Mouse (Mus musculus): ENCODE results near the gene Brs3. TPM values are rescaled to one million over a fixed set of nuclear protein-coding genes. Genes with fewer than 3 reads are reported as not detected.

Gene Brs3
- polyA plus RNA-seq (2016; fragmentation: Nextera tagmentation; extraction: Ambion mirVana) = not detected in 2 replicates

DNA sequence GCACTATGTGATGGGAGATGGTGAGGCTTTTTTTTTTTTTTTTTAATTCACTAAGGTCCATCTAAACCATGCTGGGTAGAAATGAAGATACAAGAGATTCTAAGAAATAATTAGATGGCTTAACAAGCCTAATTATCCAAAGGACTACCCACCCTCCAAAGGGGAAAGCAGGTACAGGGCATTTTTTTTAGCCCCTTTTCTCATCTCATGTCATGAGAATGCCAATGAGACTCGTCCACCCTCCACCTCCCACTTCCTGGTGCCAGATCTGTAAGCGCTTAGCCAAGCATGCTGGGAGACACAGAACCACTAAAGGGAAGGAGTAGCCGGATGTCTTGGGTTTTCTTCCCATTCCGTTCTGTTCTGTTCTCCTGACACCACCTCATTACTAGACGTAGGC lies at the start of gene Brs3:
TSS of gene Brs3 (plus strand) at position 301 of the 400 bp plus-strand sequence.
- Histone ChIP-seq H3K4me1 (no peaks in the 10 kb centered on the region), H3K4me2 (replicated peaks) (no peak within 1 kb of the TSS), H3K4me3 (no peak within 1 kb of the TSS), H3K9ac (no peak within 1 kb of the TSS), H3K27me3 (replicated peaks) (no peaks in the 10 kb centered on the region), H3K27ac (no peak within 1 kb of the TSS), H3K36me3 (no peaks in the 10 kb centered on the region), H3K9me3 (no peaks in the 10 kb centered on the region)
- ATAC-seq (ENCODE audit: low FRiP score, low read depth) = no peak
- WGBS = 86% methylated on average over 5 of the region's 5 CpGs

DNA sequence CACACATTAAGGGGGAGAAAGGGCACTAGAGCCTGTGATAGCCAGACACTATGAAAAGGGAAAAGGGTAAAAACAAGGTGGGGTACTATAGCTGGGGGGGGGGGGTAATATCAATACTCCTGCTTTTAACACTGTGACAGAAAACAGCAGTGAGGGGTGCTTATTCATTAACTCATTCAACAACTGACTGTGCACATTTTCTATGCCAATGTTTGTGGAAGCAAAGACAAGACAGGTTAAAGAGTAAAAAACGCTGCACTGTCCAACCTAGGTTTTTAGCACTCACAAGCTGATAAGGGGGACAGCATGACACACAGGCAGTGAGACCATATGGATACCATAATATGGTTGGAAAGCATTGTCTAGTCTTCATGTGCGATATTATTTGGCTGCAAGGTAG lies 30.0 kb upstream of the Brs3 start:
- H3K9me3 ChIP-seq = no peaks in the 10 kb centered on the region
- H3K4me3 ChIP-seq = no peak overlapping the region
- no peak overlapping the region for H3K4me2 ChIP-seq (replicated peaks)
- H3K36me3 ChIP-seq = no peaks in the 10 kb centered on the region
- H3K9ac ChIP-seq = no peak overlapping the region
- no peak for ATAC-seq (ENCODE audit: low FRiP score, low read depth)
- 75% methylated on average over 2 of the region's 2 CpGs for WGBS
- H3K27ac ChIP-seq = no peak overlapping the region
- H3K4me1 ChIP-seq = no peaks in the 10 kb centered on the region
- no peaks in the 10 kb centered on the region for H3K27me3 ChIP-seq (replicated peaks)

DNA sequence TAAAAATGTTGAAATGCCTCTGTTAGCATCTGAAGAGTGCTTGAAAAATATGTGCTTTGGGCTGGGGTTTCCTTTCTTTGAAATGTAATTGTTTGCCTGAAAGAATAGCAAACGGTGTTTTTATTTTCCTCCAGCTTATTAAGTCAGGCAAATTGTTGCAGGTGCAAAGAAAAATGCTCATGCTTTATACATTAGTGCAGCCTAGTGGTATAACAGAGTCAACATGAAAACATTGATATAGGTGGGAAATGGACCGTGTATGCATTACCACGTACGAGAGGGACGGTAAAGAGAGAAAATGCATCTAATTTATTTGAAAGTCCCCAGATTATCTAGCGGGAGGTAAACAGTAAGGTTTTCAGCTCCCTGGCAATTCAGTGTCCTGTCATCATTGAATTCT lies 995 bp downstream of the Brs3 start:
- WGBS = 80% methylated on average over 6 of the region's 6 CpGs
- Histone ChIP-seq H3K4me2 (replicated peaks) (no peak overlapping the region), H3K27ac (no peak overlapping the region), H3K36me3 (no peaks in the 10 kb centered on the region), H3K27me3 (replicated peaks) (no peaks in the 10 kb centered on the region), H3K9ac (no peak overlapping the region), H3K4me3 (no peak overlapping the region), H3K4me1 (no peaks in the 10 kb centered on the region), H3K9me3 (no peaks in the 10 kb centered on the region)
- no peak for ATAC-seq (ENCODE audit: low FRiP score, low read depth)

DNA sequence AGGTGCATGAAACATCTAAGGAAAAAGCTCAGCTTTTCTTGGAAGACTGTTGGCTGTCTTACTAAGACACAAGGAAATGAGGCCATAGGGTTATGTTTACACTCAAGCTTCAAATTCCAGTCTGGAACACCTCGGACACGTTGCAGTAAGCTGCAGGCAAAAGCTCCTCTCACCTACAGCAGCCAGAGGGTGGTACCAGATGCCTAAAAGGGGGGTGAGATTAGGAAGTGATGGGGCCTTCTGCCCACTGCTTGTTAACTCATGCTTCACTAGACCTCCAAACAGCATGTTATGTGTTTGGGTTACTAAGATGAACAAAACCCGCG lies 9.9 kb downstream of the Brs3 start:
- H3K9ac ChIP-seq = peak overlapping the region; percentile 55
- 17% methylated on average over 4 of the region's 4 CpGs for WGBS
- H3K27me3 ChIP-seq (replicated peaks) = no peaks in the 10 kb centered on the region
- 0 out of 2 replicates have a peak overlapping the region, but pooled peaks have one; percentile 82 for H3K27ac ChIP-seq
- H3K4me3 ChIP-seq = peak overlapping the region; percentile 54
- peak; percentile 65; the same call in 1 of the 2 replicates for ATAC-seq (ENCODE audit: low FRiP score, low read depth)
- no peaks in the 10 kb centered on the region for H3K36me3 ChIP-seq
- no peaks in the 10 kb centered on the region for H3K4me1 ChIP-seq
- no peaks in the 10 kb centered on the region for H3K9me3 ChIP-seq
- H3K4me2 ChIP-seq (replicated peaks) = peak overlapping the region; percentile 54

DNA sequence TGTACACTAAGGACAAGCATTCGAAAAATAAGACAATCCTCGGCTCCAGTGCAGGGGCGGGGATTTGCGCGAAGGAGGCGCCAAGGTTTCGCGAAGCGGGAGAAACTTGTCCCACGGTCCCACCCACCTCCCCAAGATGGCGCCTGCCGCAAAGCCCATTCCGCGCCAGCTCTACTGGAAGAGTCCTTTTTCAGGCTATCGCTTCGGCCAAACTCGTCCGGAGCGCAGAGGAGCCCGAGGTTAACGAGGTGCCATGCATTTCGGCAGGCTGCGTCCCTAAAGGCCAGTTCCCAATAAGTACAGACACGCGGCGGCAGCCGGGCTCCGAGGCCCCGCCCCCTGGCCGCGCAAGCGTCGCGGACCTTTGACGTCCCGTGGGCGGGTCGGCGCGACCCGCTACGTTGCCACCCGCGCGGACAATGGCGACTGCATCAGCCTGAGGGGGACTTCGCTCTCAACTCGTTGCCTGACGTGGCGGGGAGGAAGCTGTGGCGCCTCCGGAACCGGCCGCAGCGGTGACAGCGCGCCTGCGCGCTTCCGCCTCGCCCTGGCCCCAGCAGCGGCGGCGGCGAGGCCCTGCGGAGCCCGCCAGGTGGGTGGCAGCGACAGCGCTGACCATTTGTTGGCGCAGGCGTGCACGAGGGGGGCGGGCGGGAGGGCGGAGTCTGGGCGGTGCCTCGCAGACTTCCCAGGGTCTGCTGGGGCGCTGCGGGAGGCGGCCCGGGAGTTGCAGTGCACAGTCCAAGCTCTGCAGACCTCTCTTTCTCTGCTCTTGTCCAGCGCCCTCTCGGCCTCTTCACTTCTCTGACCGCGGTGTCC lies 10.5 kb downstream of the Brs3 start, which contains the start of gene Htatsf1:
TSS of gene Htatsf1 (plus strand) at position 410 of the 819 bp plus-strand sequence.
- peak; percentile 98 for ATAC-seq (ENCODE audit: low FRiP score, low read depth)
- 16% methylated on average over 81 of the region's 85 CpGs for WGBS
- no peaks in the 10 kb centered on the region for H3K27me3 ChIP-seq (replicated peaks)
- no peaks in the 10 kb centered on the region for H3K4me1 ChIP-seq
- peak within 1 kb of the TSS; percentile 54 for H3K4me3 ChIP-seq
- H3K9me3 ChIP-seq = no peaks in the 10 kb centered on the region
- peak within 1 kb of the TSS; percentile 59 for H3K4me2 ChIP-seq (replicated peaks)
- peak within 1 kb of the TSS; percentile 55 for H3K9ac ChIP-seq
- no peaks in the 10 kb centered on the region for H3K36me3 ChIP-seq
- peak within 1 kb of the TSS; percentile 82 for H3K27ac ChIP-seq

DNA sequence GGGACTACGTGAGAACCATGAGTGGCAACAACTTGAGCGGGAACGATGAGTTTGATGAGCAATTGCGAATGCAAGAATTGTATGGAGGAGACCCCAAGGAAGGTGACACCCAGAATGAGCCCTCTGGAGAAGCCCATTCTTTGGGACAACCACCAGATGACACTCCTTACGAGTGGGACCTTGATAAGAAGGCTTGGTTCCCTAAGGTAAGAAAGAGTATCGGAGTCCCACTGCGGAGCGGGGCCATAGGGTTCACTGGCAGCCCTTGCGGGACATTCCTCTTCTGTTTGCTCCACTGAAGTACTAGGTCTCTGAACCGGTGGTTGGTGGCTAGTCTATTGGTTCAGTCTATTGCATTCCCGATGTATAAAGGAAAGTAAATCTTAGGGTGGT lies 11.1 kb downstream of the Brs3 start:
- Histone ChIP-seq H3K4me2 (replicated peaks) (peak overlapping the region; percentile 59), H3K36me3 (no peaks in the 10 kb centered on the region), H3K4me1 (no peaks in the 10 kb centered on the region), H3K27me3 (replicated peaks) (no peaks in the 10 kb centered on the region), H3K9ac (peak overlapping the region; percentile 55), H3K27ac (no peak overlapping the region; the same call in 1 of the 2 replicates), H3K4me3 (peak overlapping the region; percentile 54), H3K9me3 (no peaks in the 10 kb centered on the region)
- WGBS = 23% methylated on average over 11 of the region's 11 CpGs
- no peak; the same call in none of the 2 replicates for ATAC-seq (ENCODE audit: low FRiP score, low read depth)

DNA sequence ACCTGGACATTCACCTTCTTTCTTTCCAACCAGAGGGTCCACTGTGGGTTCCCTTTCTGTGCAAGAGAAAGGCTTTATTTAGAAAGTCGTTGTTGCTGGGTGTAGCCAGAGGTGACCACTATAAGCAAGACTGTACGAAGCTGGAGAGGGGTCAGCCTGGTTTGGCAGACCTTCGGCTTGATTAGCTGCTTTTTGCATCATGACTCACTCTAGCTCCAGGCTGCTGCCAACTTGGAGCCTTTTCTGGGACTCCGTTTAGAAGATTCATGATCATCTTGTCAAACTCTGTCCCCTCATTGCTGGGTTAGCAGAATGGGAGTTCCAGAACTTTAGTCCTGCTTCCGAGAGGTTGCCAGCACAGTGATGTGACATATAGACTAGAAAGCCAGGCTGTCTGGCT lies 38.6 kb downstream of the Brs3 start:
- Histone ChIP-seq H3K9ac (no peak overlapping the region), H3K36me3 (no peaks in the 10 kb centered on the region), H3K4me1 (no peaks in the 10 kb centered on the region), H3K27ac (no peak overlapping the region), H3K9me3 (no peaks in the 10 kb centered on the region), H3K4me3 (no peak overlapping the region), H3K27me3 (replicated peaks) (no peaks in the 10 kb centered on the region), H3K4me2 (replicated peaks) (no peak overlapping the region)
- WGBS = 87% methylated on average over 5 of the region's 5 CpGs
- no peak for ATAC-seq (ENCODE audit: low FRiP score, low read depth)

DNA sequence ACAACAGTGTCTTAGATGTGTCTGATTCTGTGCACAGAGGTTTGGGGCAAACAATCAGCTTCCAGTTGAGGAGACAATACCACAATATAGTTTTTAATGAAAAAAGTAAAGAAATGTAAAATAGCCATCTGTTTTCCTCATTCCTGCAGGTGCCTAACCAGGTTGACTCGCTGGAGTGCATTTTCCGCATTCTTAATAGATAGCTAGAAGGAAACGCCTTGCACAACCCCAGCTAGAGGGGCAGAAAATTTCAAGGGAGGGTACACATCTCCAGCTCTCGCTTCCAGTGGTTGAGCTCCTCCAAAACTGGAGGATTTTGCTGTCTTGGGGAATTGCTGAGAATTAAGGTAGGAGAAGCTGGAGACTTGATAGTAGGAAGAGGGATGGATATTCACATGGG lies 44.9 kb downstream of the Brs3 start, which contains the start of gene Vgll1:
TSS of gene Vgll1 (plus strand) at position 301 of the 400 bp plus-strand sequence.
- no peak within 1 kb of the TSS for H3K4me3 ChIP-seq
- H3K36me3 ChIP-seq = no peaks in the 10 kb centered on the region
- no peak within 1 kb of the TSS for H3K27ac ChIP-seq
- H3K27me3 ChIP-seq (replicated peaks) = no peaks in the 10 kb centered on the region
- H3K4me2 ChIP-seq (replicated peaks) = no peak within 1 kb of the TSS
- no peaks in the 10 kb centered on the region for H3K9me3 ChIP-seq
- no peak for ATAC-seq (ENCODE audit: low FRiP score, low read depth)
- WGBS = 85% methylated on average over 4 of the region's 4 CpGs
- H3K9ac ChIP-seq = no peak within 1 kb of the TSS
- H3K4me1 ChIP-seq = no peaks in the 10 kb centered on the region

Other genes starting within 250 kb of the Brs3 start
- 1.2 and 1.5 TPM in 2 replicates for gene Map7d3, start 220.7 kb upstream of the Brs3 start, polyA plus RNA-seq (2016; fragmentation: Nextera tagmentation; extraction: Ambion mirVana)
- 0.04 TPM in 2 replicates for gene Adgrg4, start 172.9 kb upstream of the Brs3 start, polyA plus RNA-seq (2016; fragmentation: Nextera tagmentation; extraction: Ambion mirVana)
- 89.5 and 93.0 TPM in 2 replicates for gene Htatsf1, start 10.5 kb downstream of the Brs3 start, polyA plus RNA-seq (2016; fragmentation: Nextera tagmentation; extraction: Ambion mirVana)
- gene Vgll1, start 45.0 kb downstream of the Brs3 start, polyA plus RNA-seq (2016; fragmentation: Nextera tagmentation; extraction: Ambion mirVana) = 0.18 and 0.27 TPM in 2 replicates
- gene Cd40lg, start 169.1 kb downstream of the Brs3 start, polyA plus RNA-seq (2016; fragmentation: Nextera tagmentation; extraction: Ambion mirVana) = not detected in 2 replicates